ENCODE assay signal across 15 mouse cellular contexts in the genomic region with DNA sequence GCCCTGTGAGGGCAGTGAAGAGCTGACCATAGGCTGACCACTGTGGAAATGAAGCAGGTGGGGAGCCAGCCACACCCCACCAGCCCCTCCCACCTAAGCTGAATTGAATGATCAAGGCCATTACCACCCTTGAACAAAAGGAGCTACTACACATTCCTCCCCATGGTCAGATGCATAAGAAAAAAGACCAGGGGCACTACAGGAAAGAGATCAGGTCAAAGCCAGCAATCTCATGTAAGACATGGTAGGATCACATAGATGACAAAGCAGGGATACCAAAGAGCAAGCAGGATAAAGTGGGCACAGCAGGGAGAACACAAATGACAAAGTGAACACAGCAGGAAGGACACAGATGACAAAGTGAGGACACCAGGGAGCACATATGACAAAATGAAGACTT. TPM values are rescaled to one million over a fixed set of nuclear protein-coding genes. Genes with fewer than 3 reads are reported as not detected.
DNase-seq lines count a peak whose midpoint lies in the region; ATAC-seq and TF ChIP-seq lines count a peak whose summit lies in the region.
"Had no signal": no experiment of that assay in that cellular context is flagged by ENCODE, and none has a peak within 500 bp of the region (broad histone marks: within the 10 kb centered on the region; RNA-seq: fewer than 3 reads in every experiment).

No protein-coding gene starts in this region.

- intact Hi-C loops in left cerebral cortex, postnatal 36 days (cut with DNase I), result no loop called here

- H3K9me3 ChIP-seq in forebrain, embryonic 10.5 days, result no peaks in the 10 kb centered on the region
- H3K9me3 ChIP-seq in forebrain, postnatal 0 days (ENCODE audit: low read length), result no peaks in the 10 kb centered on the region
- no peaks in the 10 kb centered on the region for H3K9me3 ChIP-seq in hindbrain, embryonic 13.5 days
- no peaks in the 10 kb centered on the region for H3K9me3 ChIP-seq in hindbrain, embryonic 14.5 days (ENCODE audit: control insufficient read depth, low read length)
- H3K9me3 ChIP-seq in forebrain, embryonic 14.5 days (replicated peaks; ENCODE audit: control insufficient read depth, low read length), result no peaks in the 10 kb centered on the region
- H3K9me3 ChIP-seq in stomach, embryonic 15.5 days, result no peaks in the 10 kb centered on the region

- H3K27me3 ChIP-seq in forebrain, embryonic 10.5 days (ENCODE audit: poor library complexity, severe bottlenecking), result no peaks in the 10 kb centered on the region
- no peaks in the 10 kb centered on the region for H3K27me3 ChIP-seq in forebrain, postnatal 0 days (ENCODE audit: insufficient read depth, low read length)
- H3K27me3 ChIP-seq in hindbrain, embryonic 13.5 days, result no peaks in the 10 kb centered on the region
- no peaks in the 10 kb centered on the region for H3K27me3 ChIP-seq in hindbrain, embryonic 14.5 days (ENCODE audit: control insufficient read depth, insufficient read depth, low read length)
- H3K27me3 ChIP-seq in forebrain, embryonic 14.5 days (replicated peaks; ENCODE audit: control insufficient read depth, insufficient read depth, low read length), result no peaks in the 10 kb centered on the region
- no peaks in the 10 kb centered on the region for H3K27me3 ChIP-seq in stomach, embryonic 15.5 days (replicated peaks)

- peaks cover 69% of the 10 kb centered on the region for H3K4me1 ChIP-seq in forebrain, embryonic 10.5 days
- no peaks in the 10 kb centered on the region for H3K4me1 ChIP-seq in forebrain, postnatal 0 days (ENCODE audit: insufficient read depth)
- H3K4me1 ChIP-seq in hindbrain, embryonic 13.5 days (replicated peaks), result peaks cover 44% of the 10 kb centered on the region
- no peaks in the 10 kb centered on the region; the same call in 1 of the 2 replicates for H3K4me1 ChIP-seq in hindbrain, embryonic 14.5 days (replicated peaks; ENCODE audit: control insufficient read depth, insufficient read depth, low read length)
- peaks cover 53% of the 10 kb centered on the region for H3K4me1 ChIP-seq in forebrain, embryonic 14.5 days (ENCODE audit: control insufficient read depth, insufficient read depth, low read length)
- H3K4me1 ChIP-seq in stomach, embryonic 15.5 days, result peaks cover 29% of the 10 kb centered on the region; the same call in 1 of the 2 replicates

- H3K36me3 ChIP-seq in forebrain, embryonic 10.5 days (replicated peaks), result peaks cover 41% of the 10 kb centered on the region
- H3K36me3 ChIP-seq in forebrain, postnatal 0 days (ENCODE audit: insufficient read depth), result peaks cover 8% of the 10 kb centered on the region; the same call in 1 of the 2 replicates
- H3K36me3 ChIP-seq in hindbrain, embryonic 13.5 days, result no peaks in the 10 kb centered on the region
- peaks cover 5% of the 10 kb centered on the region; the same call in 1 of the 2 replicates for H3K36me3 ChIP-seq in hindbrain, embryonic 14.5 days (replicated peaks; ENCODE audit: control insufficient read depth, insufficient read depth)
- peaks cover 17% of the 10 kb centered on the region; the same call in 1 of the 2 replicates for H3K36me3 ChIP-seq in forebrain, embryonic 14.5 days (ENCODE audit: control insufficient read depth, insufficient read depth, low read length)
- peaks cover 12% of the 10 kb centered on the region; the same call in 1 of the 2 replicates for H3K36me3 ChIP-seq in stomach, embryonic 15.5 days

- no peak overlapping the region for H3K9ac ChIP-seq in forebrain, postnatal 0 days
- no peak overlapping the region for H3K9ac ChIP-seq in hindbrain, embryonic 13.5 days
- no peak overlapping the region for H3K9ac ChIP-seq in hindbrain, embryonic 14.5 days
- H3K9ac ChIP-seq in forebrain, embryonic 14.5 days (ENCODE audit: low read length), result no peak overlapping the region
- no peak overlapping the region for H3K9ac ChIP-seq in stomach, embryonic 15.5 days
- H3K9ac ChIP-seq: lung, embryonic 14.5 days had no signal

- no peak for TF ChIP-seq CTCF in forebrain, postnatal 0 days (IDR thresholded peaks at IDR 0.05; ENCODE audit: low read depth)

- ATAC-seq in forebrain, postnatal 0 days, result no peak
- ATAC-seq in hindbrain, embryonic 13.5 days (ENCODE audit: low FRiP score), result no peak
- no peak for ATAC-seq in hindbrain, embryonic 14.5 days (ENCODE audit: low FRiP score)
- no peak for ATAC-seq in forebrain, embryonic 14.5 days
- no peak for ATAC-seq in stomach, embryonic 15.5 days (ENCODE audit: insufficient read depth, low FRiP score, low read depth)

- no peak overlapping the region for H3K4me2 ChIP-seq in forebrain, postnatal 0 days (ENCODE audit: low read depth)
- no peak overlapping the region for H3K4me2 ChIP-seq in hindbrain, embryonic 13.5 days
- no peak overlapping the region for H3K4me2 ChIP-seq in hindbrain, embryonic 14.5 days (replicated peaks)
- H3K4me2 ChIP-seq in forebrain, embryonic 14.5 days (ENCODE audit: low read length), result no peak overlapping the region
- no peak overlapping the region for H3K4me2 ChIP-seq in stomach, embryonic 15.5 days
- H3K4me2 ChIP-seq: lung, embryonic 14.5 days had no signal

- H3K4me3 ChIP-seq in forebrain, embryonic 10.5 days, result peak overlapping the region; percentile 26
- no peak overlapping the region for H3K4me3 ChIP-seq in forebrain, postnatal 0 days (ENCODE audit: low read depth, low read length)
- no peak overlapping the region for H3K4me3 ChIP-seq in hindbrain, embryonic 13.5 days
- H3K4me3 ChIP-seq in hindbrain, embryonic 14.5 days (replicated peaks; ENCODE audit: low read length), result no peak overlapping the region
- H3K4me3 ChIP-seq in forebrain, embryonic 14.5 days (ENCODE audit: low read depth, low read length), result no peak overlapping the region
- H3K4me3 ChIP-seq in stomach, embryonic 15.5 days (replicated peaks), result no peak overlapping the region

- DNase-seq in forebrain, embryonic 10.5 days (ENCODE audit: extremely low spot score, low spot score), result no peak
- DNase-seq in forebrain, postnatal 0 days, result no peak
- DNase-seq in hindbrain, embryonic 14.5 days (ENCODE audit: low spot score), result no peak
- no peak for DNase-seq in forebrain, embryonic 14.5 days (ENCODE audit: low spot score)
- no peak for DNase-seq in layer of hippocampus, adult 8-10 months (ENCODE audit: low spot score in 2 of 2)
- DNase-seq in left cerebral cortex, postnatal 36 days (ENCODE audit: low spot score in 2 of 2), result no peak
- DNase-seq: adrenal gland, postnatal 36 days; cerebellum, adult 11 months; kidney, postnatal 14 days; spleen, adult 18-20 months; thymus, adult 18-20 months had no signal

- peak overlapping the region; percentile 85 for H3K27ac ChIP-seq in forebrain, embryonic 10.5 days
- no peak overlapping the region for H3K27ac ChIP-seq in forebrain, postnatal 0 days (ENCODE audit: low read depth, low read length)
- H3K27ac ChIP-seq in hindbrain, embryonic 13.5 days, result 0 out of 2 replicates have a peak overlapping the region, but pooled peaks have one; percentile 25
- H3K27ac ChIP-seq in hindbrain, embryonic 14.5 days, result no peak overlapping the region; the same call in 1 of the 2 replicates
- peak overlapping the region; percentile 87 for H3K27ac ChIP-seq in forebrain, embryonic 14.5 days (ENCODE audit: low read depth, low read length)
- H3K27ac ChIP-seq in stomach, embryonic 15.5 days, result peak overlapping the region; percentile 71; the same call in 1 of the 2 replicates

RNA-seq across cellular contexts. Expression of a gene that starts 38.5 kb away (rescaled TPM):
- polyA plus RNA-seq in forebrain, embryonic 10.5 days (2016; fragmentation: Nextera tagmentation; extraction: Ambion mirVana), result 3.2 and 3.3 TPM in 2 replicates
- total RNA-seq in forebrain, postnatal 0 days (2014; rRNA removed), result 37.7 and 40.2 TPM in 2 replicates
- 2.7 and 3.2 TPM in 2 replicates for polyA plus RNA-seq in forebrain, postnatal 0 days (2015; fragmentation: Nextera tagmentation; extraction: Ambion mirVana)
- 2.1 and 2.4 TPM in 2 replicates for polyA plus RNA-seq in hindbrain, embryonic 13.5 days (2015; fragmentation: Nextera tagmentation; extraction: Ambion mirVana)
- polyA plus RNA-seq in hindbrain, embryonic 14.5 days (2014; fragmentation: Nextera tagmentation; extraction: Ambion mirVana), result 3.6 and 3.7 TPM in 2 replicates
- 3.4 and 4.5 TPM in 2 replicates for polyA plus RNA-seq in forebrain, embryonic 14.5 days (2014; fragmentation: Nextera tagmentation; extraction: Ambion mirVana)
- 5.2 and 6.0 TPM in 2 replicates for polyA plus RNA-seq in stomach, embryonic 15.5 days (2015; fragmentation: Nextera tagmentation; extraction: Ambion mirVana)
- total RNA-seq in layer of hippocampus, adult 8-10 months (2022), result 10 to 100 TPM; 10.8 to 14.7 (median 12.3) TPM
- total RNA-seq in left cerebral cortex, postnatal 36 days (2021), result 10 to 100 TPM; 36.9 to 41.2 TPM
- total RNA-seq: granulocyte monocyte progenitor cell, adult 5-6 weeks had no signal

RNA-seq across cellular contexts. Expression of a gene that starts 42.2 kb away (rescaled TPM):
- 0.05 TPM in 1 of 2 replicates, not detected in the other for polyA plus RNA-seq in forebrain, embryonic 10.5 days (2016; fragmentation: Nextera tagmentation; extraction: Ambion mirVana)
- total RNA-seq in forebrain, postnatal 0 days (2014; rRNA removed), result 0.23 and 0.43 TPM in 2 replicates
- polyA plus RNA-seq in forebrain, postnatal 0 days (2015; fragmentation: Nextera tagmentation; extraction: Ambion mirVana), result 0.11 TPM in 1 of 2 replicates, not detected in the other
- polyA plus RNA-seq in hindbrain, embryonic 13.5 days (2015; fragmentation: Nextera tagmentation; extraction: Ambion mirVana), result 0.12 TPM in 1 of 2 replicates, not detected in the other
- polyA plus RNA-seq in hindbrain, embryonic 14.5 days (2014; fragmentation: Nextera tagmentation; extraction: Ambion mirVana), result 0.05 and 0.07 TPM in 2 replicates
- polyA plus RNA-seq in forebrain, embryonic 14.5 days (2014; fragmentation: Nextera tagmentation; extraction: Ambion mirVana), result not detected in 2 replicates
- polyA plus RNA-seq in stomach, embryonic 15.5 days (2015; fragmentation: Nextera tagmentation; extraction: Ambion mirVana), result 0.14 and 0.26 TPM in 2 replicates
- 1 to 10 TPM in 1 of 4 experiments, under 1 TPM in 3; 0.14 to 1.1 (median 0.64) TPM for total RNA-seq in layer of hippocampus, adult 8-10 months (2022)
- total RNA-seq in left cerebral cortex, postnatal 36 days (2021), result under 1 TPM; 0.27 to 0.86 TPM

Comparison
In these comparisons a context has a peak if more than half of its experiments do, and no peak if none do; other contexts are left out.
1. H3K27ac ChIP-seq: peak in forebrain, embryonic 10.5 days (single experiment), hindbrain, embryonic 13.5 days (single experiment), forebrain, embryonic 14.5 days (single experiment) and stomach, embryonic 15.5 days (single experiment); none in forebrain, postnatal 0 days (single experiment) and hindbrain, embryonic 14.5 days (single experiment).